Mouse (Mus musculus) liver, adult 2 months (tissue): ENCODE data around the gene Ipo7. TPM values are rescaled to one million over a fixed set of nuclear protein-coding genes. Genes with fewer than 3 reads are reported as not detected.
"Not testable (repeated sequence)": the region's sequence is repeated elsewhere in the genome, so short reads cannot be mapped to it uniquely, and the experiment has no call there.

Source experiments
- DNase-seq: peaks from one replicate; pipeline ENCODE4 v3.0.0-alpha.2; 2011; ENCODE audit warnings: low read depth, low spot score; ENCODE audit errors: extremely low read depth
- H3K27ac ChIP-seq: fragments of 200-500 bp; replicated peaks from 2 replicates; pipeline ENCODE4 v1.5.1; 2012; ENCODE audit warnings: low read depth, mild to moderate bottlenecking, control low read depth, inconsistent platforms, low read length; ENCODE audit not compliant: insufficient read depth
- H3K27me3 ChIP-seq: fragments of 200-500 bp; 2 replicates; pipeline ENCODE4 v1.6.1; 2012; ENCODE audit warnings: mild to moderate bottlenecking, moderate library complexity, low read length, inconsistent platforms; ENCODE audit not compliant: control insufficient read depth, insufficient read depth
- H3K36me3 ChIP-seq: fragments of 200-500 bp; 2 replicates; pipeline ENCODE4 v1.6.1; 2012; ENCODE audit warnings: low read length, inconsistent platforms; ENCODE audit not compliant: control insufficient read depth, insufficient read depth
- H3K4me1 ChIP-seq: fragments of 200-500 bp; 2 replicates; pipeline ENCODE4 v1.6.1; 2011; ENCODE audit warnings: low read length; ENCODE audit not compliant: control insufficient read depth, insufficient read depth
- H3K4me3 ChIP-seq: fragments of 200-500 bp; 2 replicates; pipeline ENCODE4 v1.5.1; 2011; ENCODE audit warnings: low read depth, mild to moderate bottlenecking, control low read depth, low read length, moderate library complexity; ENCODE audit not compliant: insufficient read depth
- H3K79me2 ChIP-seq: fragments of 200-500 bp; 2 replicates; pipeline ENCODE4 v1.6.1; 2012; ENCODE audit warnings: inconsistent platforms, mild to moderate bottlenecking, low read length, moderate library complexity; ENCODE audit not compliant: control insufficient read depth, insufficient read depth
- H3K9ac ChIP-seq: fragments of 200-500 bp; 2 replicates; pipeline ENCODE4 v1.6.1; 2012; ENCODE audit warnings: low read depth, mild to moderate bottlenecking, control low read depth, inconsistent platforms, low read length
- CTCF ChIP-seq: fragments of 200-500 bp; IDR thresholded peaks from 2 replicates; pipeline ENCODE4 v1.5.1; 2011; ENCODE audit warnings: low read depth, low read length, control low read depth
- POLR2A ChIP-seq: fragments of 200-500 bp; IDR thresholded peaks from 2 replicates; pipeline ENCODE4 v1.6.1; 2011; ENCODE audit warnings: low read length, control low read depth; ENCODE audit not compliant: insufficient read depth; ENCODE audit errors: extremely low read depth
- WGBS: fragments of 180-500 bp; shearing (Covaris S2); methylation state at CpG from one replicate; pipeline ENCODE4 v1.1.7; 2018; 5-methylcytosine and 5-hydroxymethylcytosine counted together
- polyA plus RNA-seq: library from polyadenylated mRNA; depleted of rRNA; stranded (reverse); fragments of >200 nt; gene quantifications from 2 replicates; pipeline ENCODE4 v1.2.3, GENCODE M21; 2012
- total RNA-seq: library from RNA; depleted of rRNA; stranded (reverse); fragments of >200 nt; gene quantifications from 2 replicates; pipeline ENCODE4 v1.2.3, GENCODE M21; 2014

The Ipo7 gene
- total and polyA plus RNA-seq, 2 experiments: 12.8 to 65.7 TPM

GRCm38 (mm10) chr7:110030342-110030741 is 12.3 kb downstream of the Ipo7 start:
- Histone ChIP-seq H3K4me1 (no peaks in the 10 kb centered on the region; the same call in 1 of the 2 replicates), H3K79me2 (peaks cover 9% of the 10 kb centered on the region; the same call in 1 of the 2 replicates), H3K9ac (no peak overlapping the region), H3K4me3 (no peak overlapping the region), H3K36me3 (peaks cover 47% of the 10 kb centered on the region), H3K27ac (no peak overlapping the region), H3K27me3 (no peaks in the 10 kb centered on the region)
- 58% methylated on average over 3 of the region's 3 CpGs for WGBS
- no peak for DNase-seq
- TF ChIP-seq POLR2A (no peak), CTCF (no peak)

DNA sequence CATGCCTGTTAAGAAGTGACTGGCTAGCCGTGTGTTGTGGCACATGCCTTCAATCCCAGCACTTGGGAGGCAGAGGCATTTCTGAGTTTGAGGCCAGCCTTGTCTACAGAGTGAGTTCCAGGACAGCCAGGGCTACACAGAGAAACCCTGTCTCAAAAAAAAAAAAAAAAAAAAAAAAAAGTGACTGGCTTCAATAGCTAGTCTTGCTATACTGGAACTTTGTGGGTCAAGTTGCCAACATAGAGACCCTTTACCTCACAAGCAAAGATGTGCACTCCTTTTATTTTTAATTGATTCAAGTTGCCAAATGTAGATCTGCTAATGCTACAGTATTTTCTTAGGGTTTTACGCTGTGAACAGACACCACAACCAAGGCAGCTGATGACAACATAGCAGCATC is 39.6 kb downstream of the Ipo7 start:
- peaks cover 27% of the 10 kb centered on the region for H3K36me3 ChIP-seq
- not testable (repeated sequence) for H3K27ac ChIP-seq, H3K4me1 ChIP-seq, H3K79me2 ChIP-seq, H3K9ac ChIP-seq, H3K27me3 ChIP-seq, H3K4me3 ChIP-seq, DNase-seq
- WGBS: 100% methylated on average over 2 of the region's 2 CpGs

- peaks cover 16% of the 10 kb centered on the region; the same call in 1 of the 2 replicates for H3K36me3 ChIP-seq
Observed at GRCm38 (mm10) chr7:110059092-110059785, 41.2 kb downstream of the Ipo7 start.

DNA sequence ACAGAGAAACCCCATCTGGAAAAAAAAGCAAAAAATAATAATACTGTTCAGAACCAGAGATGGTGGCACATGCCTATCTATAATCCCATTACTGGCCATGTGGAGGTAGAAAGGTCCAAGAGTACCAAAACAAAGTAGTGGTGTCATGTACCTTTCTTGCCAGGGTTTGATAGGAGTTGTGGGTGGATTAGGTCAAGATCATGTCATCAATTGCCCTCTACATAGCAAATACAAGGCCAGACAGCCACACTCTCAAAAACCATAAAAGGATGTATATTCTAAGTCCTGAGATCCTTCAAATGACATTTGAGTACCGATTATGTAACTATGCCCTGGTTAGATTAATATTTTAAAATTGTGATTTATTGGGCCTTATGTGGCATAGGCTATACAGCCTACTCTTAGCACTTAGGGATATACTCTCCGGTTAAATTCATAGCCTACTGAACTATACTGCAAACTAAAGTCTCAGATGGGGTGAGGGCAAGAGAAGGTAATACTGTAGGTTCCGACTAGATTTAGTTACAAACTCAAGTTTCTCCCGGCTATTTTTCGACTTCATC is 42.1 kb downstream of the Ipo7 start:
- WGBS: 12% methylated on average over 5 of the region's 5 CpGs
- Histone ChIP-seq H3K4me1 (peaks cover 12% of the 10 kb centered on the region), H3K79me2 (peaks cover 17% of the 10 kb centered on the region; the same call in 1 of the 2 replicates), H3K27ac (peak overlapping the region; percentile 97), H3K36me3 (peaks cover 10% of the 10 kb centered on the region; the same call in 1 of the 2 replicates), H3K4me3 (peak overlapping the region; percentile 85), H3K9ac (peak overlapping the region; percentile 92), H3K27me3 (no peaks in the 10 kb centered on the region)
- peak; percentile 68 for DNase-seq
- no peak for TF ChIP-seq POLR2A
- TF ChIP-seq CTCF: no peak

More at GRCm38 (mm10) chr7:110059092-110059785, 41.2 kb downstream of the Ipo7 start:
- Histone ChIP-seq H3K4me3 (no peak overlapping the region), H3K79me2 (peaks cover 15% of the 10 kb centered on the region; the same call in 1 of the 2 replicates), H3K27me3 (no peaks in the 10 kb centered on the region), H3K27ac (no peak overlapping the region), H3K4me1 (peaks cover 12% of the 10 kb centered on the region), H3K9ac (no peak overlapping the region)
- TF ChIP-seq POLR2A: no peak
- TF ChIP-seq CTCF: no peak
- peak; percentile 29 for DNase-seq
- 86% methylated on average over 12 of the region's 12 CpGs for whole genome bisulfite sequencing

GRCm38 (mm10) chr7:110060669-110061198 is 42.7 kb downstream of the Ipo7 start:
- Histone ChIP-seq H3K79me2 (peaks cover 17% of the 10 kb centered on the region; the same call in 1 of the 2 replicates), H3K4me1 (peaks cover 12% of the 10 kb centered on the region), H3K4me3 (peak overlapping the region; percentile 85), H3K36me3 (peaks cover 9% of the 10 kb centered on the region; the same call in 1 of the 2 replicates), H3K9ac (peak overlapping the region; percentile 92), H3K27ac (peak overlapping the region; percentile 97), H3K27me3 (no peaks in the 10 kb centered on the region)
- WGBS: under 1% methylated on average over 26 of the region's 26 CpGs
- peak; percentile 55 for DNase-seq
- no peak for TF ChIP-seq POLR2A
- no peak for TF ChIP-seq CTCF
